Mouse (Mus musculus) ES-Bruce4 (cell line): ENCODE measurements around the gene Gab2.

ENCODE experiments used
- CTCF ChIP-seq: IDR thresholded peaks from one replicate; pipeline ENCODE4 v1.8.1; 2011; ENCODE audit warnings: low read depth, low read length
- POLR2A ChIP-seq: IDR thresholded peaks from one replicate; pipeline ENCODE4 v1.8.1; 2011; ENCODE audit warnings: low read length; ENCODE audit not compliant: insufficient read depth

GRCm38 (mm10) chr7:97080621-97081241 is 655 bp upstream of the Gab2 start:
- TF ChIP-seq CTCF, result no peak
- TF ChIP-seq POLR2A, result no peak
